Mouse (Mus musculus): ENCODE results near the gene Car5a.

Gene Car5a

GRCm38 (mm10) chr8:121944831-121945230, at the start of gene Car5a:
Car5a (minus strand) TSS chr8:121944904.
- DNase-seq (ENCODE audit: low spot score in 2 of 2) = no peak

- no peak for DNase-seq (ENCODE audit: low spot score in 2 of 2)
Measured at GRCm38 (mm10) chr8:121992911-121993310, 48.2 kb upstream of the Car5a start.

- DNase-seq (ENCODE audit: low spot score in 2 of 2) = no peak
Measured at GRCm38 (mm10) chr8:121991611-121992010, 46.9 kb upstream of the Car5a start.

- no peak for DNase-seq (ENCODE audit: low spot score in 2 of 2)
Measured at GRCm38 (mm10) chr8:121990506-121991255, 46.0 kb upstream of the Car5a start.

- no peak for DNase-seq (ENCODE audit: low spot score in 2 of 2)
Measured at GRCm38 (mm10) chr8:121987892-121988291, 43.2 kb upstream of the Car5a start.

- DNase-seq (ENCODE audit: low spot score in 2 of 2) = no peak
Measured at GRCm38 (mm10) chr8:121985673-121986072, 41.0 kb upstream of the Car5a start.

- no peak for DNase-seq (ENCODE audit: low spot score in 2 of 2)
Measured at GRCm38 (mm10) chr8:121981520-121981895, 36.8 kb upstream of the Car5a start.

GRCm38 (mm10) chr8:121980792-121981519, 36.3 kb upstream of the Car5a start:
- no peak for DNase-seq (ENCODE audit: low spot score in 2 of 2)

- no peak for DNase-seq (ENCODE audit: low spot score in 2 of 2)
Measured at GRCm38 (mm10) chr8:121978670-121979069, 34.0 kb upstream of the Car5a start.

- no peak for DNase-seq (ENCODE audit: low spot score in 2 of 2)
Measured at GRCm38 (mm10) chr8:121977819-121978590, 33.3 kb upstream of the Car5a start.

GRCm38 (mm10) chr8:121973906-121974305, 29.2 kb upstream of the Car5a start:
- DNase-seq (ENCODE audit: low spot score in 2 of 2) = no peak

GRCm38 (mm10) chr8:121971488-121972058, 26.9 kb upstream of the Car5a start:
- DNase-seq (ENCODE audit: low spot score in 2 of 2) = no peak

- no peak for DNase-seq (ENCODE audit: low spot score in 2 of 2)
Measured at GRCm38 (mm10) chr8:121970225-121970624, 25.5 kb upstream of the Car5a start.

- no peak for DNase-seq (ENCODE audit: low spot score in 2 of 2)
Measured at GRCm38 (mm10) chr8:121968542-121968941, 23.8 kb upstream of the Car5a start.

GRCm38 (mm10) chr8:121967977-121968376, 23.3 kb upstream of the Car5a start:
- DNase-seq (ENCODE audit: low spot score in 2 of 2) = no peak

GRCm38 (mm10) chr8:121966714-121967448, 22.2 kb upstream of the Car5a start:
- DNase-seq (ENCODE audit: low spot score in 2 of 2) = no peak

GRCm38 (mm10) chr8:121966110-121966509, 21.4 kb upstream of the Car5a start:
- no peak for DNase-seq (ENCODE audit: low spot score in 2 of 2)

- no peak for DNase-seq (ENCODE audit: low spot score in 2 of 2)
Measured at GRCm38 (mm10) chr8:121964716-121965512, 20.2 kb upstream of the Car5a start.

- no peak for DNase-seq (ENCODE audit: low spot score in 2 of 2)
Measured at GRCm38 (mm10) chr8:121962892-121963291, 18.2 kb upstream of the Car5a start.

- no peak for DNase-seq (ENCODE audit: low spot score in 2 of 2)
Measured at GRCm38 (mm10) chr8:121958395-121958794, 13.7 kb upstream of the Car5a start.

Measured in spleen, postnatal 14 days (tissue).